Mouse (Mus musculus) cortical plate, adult 2 months (tissue): ENCODE measurements around the gene Hnrnpul1. TPM values are rescaled to one million over a fixed set of nuclear protein-coding genes. Genes with fewer than 3 reads are reported as not detected.
A peak's percentile ranks its signal among the peaks of the same experiment; 100 is the strongest.

Experiments used
- H3K27ac ChIP-seq: fragments of 200-500 bp; 2 replicates; pipeline ENCODE4 v1.5.1; 2012; ENCODE audit warnings: low read length, control low read depth, inconsistent platforms; ENCODE audit not compliant: insufficient read depth
- H3K4me1 ChIP-seq: fragments of 200-500 bp; 2 replicates; pipeline ENCODE4 v1.6.1; 2011; ENCODE audit warnings: low read length; ENCODE audit not compliant: control insufficient read depth, insufficient read depth
- H3K4me3 ChIP-seq: fragments of 200-500 bp; 2 replicates; pipeline ENCODE4 v1.5.1; 2011; ENCODE audit warnings: mild to moderate bottlenecking, low read length, control low read depth; ENCODE audit not compliant: insufficient read depth
- CTCF ChIP-seq: fragments of 200-500 bp; IDR thresholded peaks from 2 replicates; pipeline ENCODE4 v1.5.1; 2011; ENCODE audit warnings: mild to moderate bottlenecking, control low read depth, low read length; ENCODE audit not compliant: insufficient read depth; ENCODE audit errors: extremely low read depth
- POLR2A ChIP-seq: fragments of 200-500 bp; IDR thresholded peaks from 2 replicates; pipeline ENCODE4 v1.6.1; 2011; ENCODE audit warnings: mild to moderate bottlenecking, low read length, control low read depth; ENCODE audit not compliant: insufficient read depth; ENCODE audit errors: extremely low read depth
- polyA plus RNA-seq: library from polyadenylated mRNA; depleted of rRNA; stranded (reverse); fragments of >200 nt; gene quantifications from 2 replicates; pipeline ENCODE4 v1.2.3, GENCODE M21; 2012

The Hnrnpul1 gene
- polyA plus RNA-seq, 1 experiment, result 37.6 TPM

- no peak overlapping the region for H3K27ac ChIP-seq
- no peak overlapping the region for H3K4me3 ChIP-seq
- H3K4me1 ChIP-seq, result peaks cover 4% of the 10 kb centered on the region; the same call in 1 of the 2 replicates
- TF ChIP-seq POLR2A, result no peak
- TF ChIP-seq CTCF, result no peak
Observed at GRCm38 (mm10) chr7:25685926-25686470, 68.6 kb downstream of the Hnrnpul1 start.

GRCm38 (mm10) chr7:25684659-25685058 is 69.9 kb downstream of the Hnrnpul1 start:
- Histone ChIP-seq H3K4me1 (peaks cover 4% of the 10 kb centered on the region; the same call in 1 of the 2 replicates), H3K27ac (no peak overlapping the region), H3K4me3 (no peak overlapping the region)
- no peak for TF ChIP-seq CTCF
- no peak for TF ChIP-seq POLR2A

GRCm38 (mm10) chr7:25683474-25684180 is 70.9 kb downstream of the Hnrnpul1 start:
- TF ChIP-seq POLR2A, result no peak
- no peak for TF ChIP-seq CTCF
- Histone ChIP-seq H3K27ac (no peak overlapping the region), H3K4me1 (peaks cover 4% of the 10 kb centered on the region; the same call in 1 of the 2 replicates), H3K4me3 (no peak overlapping the region)

GRCm38 (mm10) chr7:25681341-25682231 is 73.0 kb downstream of the Hnrnpul1 start:
- no peak for TF ChIP-seq CTCF
- TF ChIP-seq POLR2A, result no peak
- Histone ChIP-seq H3K27ac (no peak overlapping the region), H3K4me3 (peak overlapping the region; percentile 47), H3K4me1 (0 out of 2 replicates have a peak, but pooled peaks cover 2% of the 10 kb centered on the region)

GRCm38 (mm10) chr7:25680514-25681258 is 73.9 kb downstream of the Hnrnpul1 start, which contains the start of gene B9d2:
Gene B9d2, plus strand, starts transcription at chr7:25680780.
- H3K4me1 ChIP-seq, result 0 out of 2 replicates have a peak, but pooled peaks cover 2% of the 10 kb centered on the region

GRCm38 (mm10) chr7:25679971-25680370 is 74.6 kb downstream of the Hnrnpul1 start:
- TF ChIP-seq CTCF, result no peak
- no peak for TF ChIP-seq POLR2A
- H3K4me3 ChIP-seq, result peak overlapping the region; percentile 47; the same call in 1 of the 2 replicates
- H3K27ac ChIP-seq, result no peak overlapping the region
- 0 out of 2 replicates have a peak, but pooled peaks cover 2% of the 10 kb centered on the region for H3K4me1 ChIP-seq

More at GRCm38 (mm10) chr7:25680514-25681258, 73.9 kb downstream of the Hnrnpul1 start, which contains the start of gene B9d2:
- H3K4me3 ChIP-seq, result peak within 1 kb of the TSS; percentile 47
- H3K27ac ChIP-seq, result peak within 1 kb of the TSS; percentile 86
- no peak for TF ChIP-seq CTCF
- TF ChIP-seq POLR2A, result peak; percentile 68

GRCm38 (mm10) chr7:25677013-25677412 is 77.5 kb downstream of the Hnrnpul1 start:
- H3K27ac ChIP-seq, result no peak overlapping the region
- H3K4me3 ChIP-seq, result no peak overlapping the region
- no peak for TF ChIP-seq CTCF
- no peak for TF ChIP-seq POLR2A
- 0 out of 2 replicates have a peak, but pooled peaks cover 2% of the 10 kb centered on the region for H3K4me1 ChIP-seq

GRCm38 (mm10) chr7:25676085-25676781 is 78.3 kb downstream of the Hnrnpul1 start:
- H3K27ac ChIP-seq, result no peak overlapping the region
- no peaks in the 10 kb centered on the region for H3K4me1 ChIP-seq
- H3K4me3 ChIP-seq, result no peak overlapping the region
- TF ChIP-seq CTCF (no peak), POLR2A (no peak)
